16 mouse cellular contexts compared by ENCODE assay signal in genomic region chr1:186171691-186172090, GRCm38 (mm10). TPM values are rescaled to one million over a fixed set of nuclear protein-coding genes. Genes with fewer than 3 reads are reported as not detected.
DNase-seq lines count a peak whose midpoint lies in the region.
"Had no signal": no experiment of that assay in that cellular context is flagged by ENCODE, and none has a peak within 500 bp of the region (broad histone marks: within the 10 kb centered on the region; RNA-seq: fewer than 3 reads in every experiment).

No protein-coding gene starts in this region.

- peak; percentile 8 for DNase-seq in layer of hippocampus, adult 11-12 months (ENCODE audit: low spot score)
- DNase-seq in layer of hippocampus, postnatal 25 days (ENCODE audit: extremely low spot score in 1 of 2, low spot score in 1 of 2) = no peak
- DNase-seq in layer of hippocampus, adult 9-11 months = peak; percentile 29
- peak; percentile 11 to 19 for DNase-seq in layer of hippocampus, postnatal 36 days
- no peak for DNase-seq in urinary bladder, postnatal 10 days (ENCODE audit: low spot score)
- DNase-seq: adrenal gland, adult 8-10 months; adrenal gland, postnatal 14 days; adrenal gland, postnatal 36 days; B cell, adult 2 months; cerebellum, adult 11-12 months; cerebellum, adult 2 months; cerebellum, adult 9-10 months; cerebellum, postnatal 10 days; cerebellum, postnatal 25 days had no signal

RNA-seq across cellular contexts. Expression of gene Lyplal1, which starts 54.6 kb away (rescaled TPM):
- 10 to 100 TPM; 10.6 to 11.6 TPM for total RNA-seq in layer of hippocampus, postnatal 25 days (2021)
- total RNA-seq in layer of hippocampus, postnatal 36 days (2021) = 10 to 100 TPM in 1 of 2 experiments, 1 to 10 TPM in 1; 8.4 to 12.9 TPM
- total RNA-seq: CH12.LX, G1E had no signal

Comparison
In these comparisons a context has a peak if more than half of its experiments do, and no peak if none do; other contexts are left out.
1. DNase-seq: peak in layer of hippocampus, adult 11-12 months (single experiment), layer of hippocampus, adult 9-11 months (single experiment) and layer of hippocampus, postnatal 36 days (2 of 2); none in layer of hippocampus, postnatal 25 days (0 of 2) and urinary bladder, postnatal 10 days (single experiment).